Mouse (Mus musculus): ENCODE measurements around the gene Dnah2. TPM values are rescaled to one million over a fixed set of nuclear protein-coding genes. Genes with fewer than 3 reads are reported as not detected.

Gene Dnah2
- polyA plus RNA-seq, 1 experiment from 2014 or later: 2.7 TPM

DNA sequence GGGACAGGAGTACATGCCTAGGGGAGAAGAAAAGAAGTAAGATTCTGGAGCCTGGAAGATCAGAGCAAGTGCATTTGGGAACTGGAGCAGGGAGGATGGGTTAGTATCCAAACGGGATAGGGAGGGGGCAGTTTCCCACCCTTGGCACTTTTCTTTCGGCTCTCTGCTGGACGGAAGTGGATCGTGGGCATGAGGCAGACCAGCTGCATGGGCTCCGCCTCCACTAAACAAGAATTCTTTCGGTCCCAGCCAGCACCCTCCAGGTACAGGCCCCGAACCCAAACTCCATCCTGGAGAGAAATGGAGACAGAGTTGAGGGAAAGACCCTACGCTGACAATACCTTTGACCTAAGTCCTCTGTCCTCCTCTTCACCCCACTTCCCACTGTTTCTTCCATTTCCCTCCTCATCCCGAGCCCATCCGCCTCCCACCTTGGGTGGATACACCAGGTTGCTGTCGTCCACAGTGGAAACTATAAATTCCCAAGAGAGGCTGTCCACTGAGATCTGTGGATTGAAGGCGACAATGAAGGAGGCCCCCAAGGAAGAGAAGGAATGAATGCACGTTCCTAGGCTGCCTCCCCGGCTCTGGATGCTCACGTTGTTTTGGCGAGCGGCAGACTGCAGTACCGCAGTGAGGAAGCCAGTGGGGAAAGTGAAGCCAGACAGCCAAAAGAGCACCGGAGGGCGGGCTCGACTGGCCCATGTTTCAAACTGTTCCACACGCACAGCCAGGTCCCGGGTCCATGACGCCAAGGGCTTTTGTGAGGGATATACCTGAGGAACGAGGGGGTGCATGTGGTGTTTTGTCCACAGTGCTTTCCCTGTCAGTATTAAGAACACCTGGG lies 127.6 kb downstream of the Dnah2 start:
- H3K9ac ChIP-seq: peak overlapping the region; percentile 31

DNA sequence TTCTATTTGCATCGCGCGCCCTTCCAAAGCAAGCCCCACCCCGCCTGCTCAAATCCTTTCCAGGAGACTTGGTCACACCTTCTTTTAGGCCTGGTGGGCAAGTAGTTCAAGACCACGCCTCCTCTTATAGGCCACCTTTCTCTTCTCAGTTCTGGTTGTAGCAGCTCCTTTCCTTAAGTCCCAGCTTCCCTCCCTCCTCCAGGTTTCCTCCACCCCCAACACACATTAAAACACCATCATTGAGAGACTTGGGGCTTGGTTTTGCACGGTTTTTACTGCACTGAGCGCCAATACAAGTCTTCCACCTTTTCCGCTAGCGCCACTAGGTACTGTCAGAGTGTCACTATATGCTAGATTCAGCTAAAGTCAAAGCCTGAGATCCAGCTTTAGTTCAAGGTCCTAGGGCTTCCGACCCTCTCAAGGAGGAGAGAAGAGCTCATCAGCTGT lies 128.3 kb downstream of the Dnah2 start:
- Histone ChIP-seq H3K27ac (replicated peaks) (no peak overlapping the region), H3K36me3 (no peaks in the 10 kb centered on the region), H3K4me1 (replicated peaks) (peaks cover 48% of the 10 kb centered on the region), H3K27me3 (peaks cover 28% of the 10 kb centered on the region), H3K9ac (peak overlapping the region; percentile 64), H3K4me3 (peak overlapping the region; percentile 90), H3K4me2 (peak overlapping the region; percentile 96), H3K9me3 (no peaks in the 10 kb centered on the region)
- 10% methylated on average over 10 of the region's 10 CpGs for WGBS
- no peak for ATAC-seq (ENCODE audit: low read depth)

More for the DNA sequence above, 127.6 kb downstream of the Dnah2 start:
- Histone ChIP-seq H3K27ac (replicated peaks) (no peak overlapping the region), H3K4me3 (0 out of 2 replicates have a peak overlapping the region, but pooled peaks have one; percentile 90), H3K27me3 (peaks cover 28% of the 10 kb centered on the region), H3K4me2 (peak overlapping the region; percentile 96), H3K9me3 (no peaks in the 10 kb centered on the region), H3K4me1 (replicated peaks) (peaks cover 48% of the 10 kb centered on the region), H3K36me3 (no peaks in the 10 kb centered on the region)
- WGBS: 13% methylated on average over 25 of the region's 25 CpGs
- ATAC-seq (ENCODE audit: low read depth): no peak

DNA sequence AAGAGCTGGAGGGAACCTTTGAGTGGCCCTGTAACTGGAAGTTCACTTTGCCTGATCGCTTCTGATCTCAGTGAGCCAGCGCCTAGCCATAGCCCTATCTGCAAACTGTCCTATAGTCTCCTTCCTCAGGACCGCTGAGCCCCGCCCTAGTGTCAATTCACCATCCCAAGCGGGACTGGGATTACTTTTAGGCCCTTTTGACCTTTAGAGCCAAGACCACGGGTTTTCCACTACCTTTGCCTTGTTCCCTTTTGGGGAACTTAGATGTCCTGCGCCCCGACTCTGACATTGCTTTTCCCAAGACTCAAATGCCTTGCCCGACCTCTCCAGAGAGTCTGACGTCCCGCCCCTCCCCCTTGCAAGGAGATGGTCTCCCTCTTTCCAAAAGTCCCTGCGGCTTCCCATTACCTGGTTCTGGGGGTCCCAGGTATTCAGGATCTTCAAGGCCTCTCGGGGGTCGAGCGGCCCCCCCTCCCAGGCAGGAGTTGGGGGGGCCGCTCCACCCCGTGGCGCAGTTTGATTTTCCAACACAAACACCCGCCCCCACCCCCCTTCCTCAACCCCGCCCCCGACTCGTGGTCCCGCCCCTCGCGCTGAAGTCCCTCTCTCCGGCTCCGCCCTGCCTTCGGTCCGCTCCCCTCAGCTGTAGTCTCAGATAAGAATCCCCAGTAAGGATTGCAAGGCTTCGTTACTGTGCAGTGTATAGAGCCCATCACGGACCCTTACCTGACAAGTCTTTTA lies 128.9 kb downstream of the Dnah2 start:
- WGBS: under 1% methylated on average over 31 of the region's 31 CpGs
- no peaks in the 10 kb centered on the region for H3K36me3 ChIP-seq
- peaks cover 28% of the 10 kb centered on the region for H3K27me3 ChIP-seq
- peak overlapping the region; percentile 96 for H3K4me2 ChIP-seq
- H3K9me3 ChIP-seq: no peaks in the 10 kb centered on the region
- H3K4me3 ChIP-seq: peak overlapping the region; percentile 90
- H3K9ac ChIP-seq: peak overlapping the region; percentile 64
- no peak for ATAC-seq (ENCODE audit: low read depth)
- H3K27ac ChIP-seq (replicated peaks): peak overlapping the region; percentile 100
- peaks cover 50% of the 10 kb centered on the region for H3K4me1 ChIP-seq (replicated peaks)

DNA sequence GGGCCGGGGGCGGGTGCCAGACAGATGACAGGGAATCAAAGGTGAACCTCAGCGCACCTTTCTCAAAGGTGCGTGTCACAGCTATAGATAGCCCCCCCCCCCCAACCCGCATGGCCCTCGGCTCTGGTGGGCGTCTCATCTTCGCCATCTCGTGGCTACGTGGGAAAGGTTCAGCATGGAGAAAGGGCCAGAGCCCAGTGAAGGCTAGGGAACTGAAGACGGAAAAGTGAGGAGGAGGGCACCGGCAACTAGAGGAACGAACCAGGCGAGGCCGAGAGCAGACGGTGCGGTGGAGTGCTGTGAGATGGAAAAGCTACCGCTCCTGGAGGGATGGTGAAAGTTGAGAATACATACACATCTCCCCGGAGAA lies 129.5 kb downstream of the Dnah2 start:
- peak; percentile 1; the same call in 1 of the 2 replicates for ATAC-seq (ENCODE audit: low read depth)
- Histone ChIP-seq H3K27ac (replicated peaks) (peak overlapping the region; percentile 100), H3K9ac (peak overlapping the region; percentile 64), H3K4me2 (peak overlapping the region; percentile 96), H3K9me3 (no peaks in the 10 kb centered on the region), H3K36me3 (no peaks in the 10 kb centered on the region), H3K4me3 (peak overlapping the region; percentile 90), H3K4me1 (replicated peaks) (peaks cover 56% of the 10 kb centered on the region), H3K27me3 (peaks cover 28% of the 10 kb centered on the region)
- 0% methylated on average over 19 of the region's 19 CpGs for WGBS

DNA sequence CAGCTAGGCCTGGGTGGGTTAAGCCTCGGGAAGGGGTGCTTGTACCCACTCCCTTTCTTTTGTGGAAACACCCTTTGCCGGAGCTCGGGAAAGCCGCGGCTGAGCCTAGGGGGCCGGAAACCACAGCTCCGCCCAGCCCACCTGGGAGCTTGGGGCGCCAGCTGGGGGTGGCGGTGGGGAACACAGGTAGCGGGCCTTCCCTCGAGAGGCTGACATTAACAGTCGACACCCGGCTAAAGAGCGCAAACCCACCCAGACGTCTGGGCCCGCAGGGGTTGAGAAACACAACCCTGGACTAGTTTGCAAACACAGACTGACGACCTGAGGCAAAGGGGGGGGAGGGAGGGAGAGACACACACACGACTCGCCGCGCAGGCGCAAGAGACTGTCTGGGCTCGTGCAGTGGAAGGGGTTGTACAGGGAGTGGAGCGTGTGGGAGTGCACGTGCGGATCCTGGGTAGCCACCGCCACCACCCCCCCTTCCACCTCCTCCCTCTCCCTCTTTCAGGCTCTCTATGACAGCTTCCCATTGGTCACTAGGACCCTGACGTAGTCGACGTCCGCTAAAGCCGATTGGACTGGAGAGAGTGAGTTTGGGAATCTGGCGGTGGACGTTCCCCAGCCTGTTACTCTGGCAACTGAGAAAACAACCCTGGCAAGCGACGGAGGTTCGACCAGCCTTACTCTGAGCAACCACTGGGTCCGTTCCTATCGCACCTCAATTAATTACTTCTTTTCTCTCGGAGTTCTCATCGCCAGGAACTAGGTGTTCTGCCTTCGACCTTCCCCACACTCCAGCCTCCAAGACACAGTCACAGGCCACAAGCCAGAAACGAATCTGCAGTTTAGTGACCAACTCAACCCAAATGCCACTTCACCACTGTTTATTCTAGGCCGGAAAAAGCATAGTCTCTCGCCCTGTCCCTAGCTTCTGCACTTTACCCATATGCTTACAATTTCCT lies 130.1 kb downstream of the Dnah2 start:
- H3K4me1 ChIP-seq (replicated peaks): peaks cover 62% of the 10 kb centered on the region
- H3K36me3 ChIP-seq: no peaks in the 10 kb centered on the region
- peak overlapping the region; percentile 100 for H3K9ac ChIP-seq
- no peaks in the 10 kb centered on the region for H3K9me3 ChIP-seq
- peak overlapping the region; percentile 90 for H3K4me3 ChIP-seq
- ATAC-seq (ENCODE audit: low read depth): peak; percentile 91
- H3K4me2 ChIP-seq: peak overlapping the region; percentile 96
- H3K27ac ChIP-seq (replicated peaks): peak overlapping the region; percentile 100
- under 1% methylated on average over 45 of the region's 45 CpGs for WGBS
- H3K27me3 ChIP-seq: peaks cover 28% of the 10 kb centered on the region

DNA sequence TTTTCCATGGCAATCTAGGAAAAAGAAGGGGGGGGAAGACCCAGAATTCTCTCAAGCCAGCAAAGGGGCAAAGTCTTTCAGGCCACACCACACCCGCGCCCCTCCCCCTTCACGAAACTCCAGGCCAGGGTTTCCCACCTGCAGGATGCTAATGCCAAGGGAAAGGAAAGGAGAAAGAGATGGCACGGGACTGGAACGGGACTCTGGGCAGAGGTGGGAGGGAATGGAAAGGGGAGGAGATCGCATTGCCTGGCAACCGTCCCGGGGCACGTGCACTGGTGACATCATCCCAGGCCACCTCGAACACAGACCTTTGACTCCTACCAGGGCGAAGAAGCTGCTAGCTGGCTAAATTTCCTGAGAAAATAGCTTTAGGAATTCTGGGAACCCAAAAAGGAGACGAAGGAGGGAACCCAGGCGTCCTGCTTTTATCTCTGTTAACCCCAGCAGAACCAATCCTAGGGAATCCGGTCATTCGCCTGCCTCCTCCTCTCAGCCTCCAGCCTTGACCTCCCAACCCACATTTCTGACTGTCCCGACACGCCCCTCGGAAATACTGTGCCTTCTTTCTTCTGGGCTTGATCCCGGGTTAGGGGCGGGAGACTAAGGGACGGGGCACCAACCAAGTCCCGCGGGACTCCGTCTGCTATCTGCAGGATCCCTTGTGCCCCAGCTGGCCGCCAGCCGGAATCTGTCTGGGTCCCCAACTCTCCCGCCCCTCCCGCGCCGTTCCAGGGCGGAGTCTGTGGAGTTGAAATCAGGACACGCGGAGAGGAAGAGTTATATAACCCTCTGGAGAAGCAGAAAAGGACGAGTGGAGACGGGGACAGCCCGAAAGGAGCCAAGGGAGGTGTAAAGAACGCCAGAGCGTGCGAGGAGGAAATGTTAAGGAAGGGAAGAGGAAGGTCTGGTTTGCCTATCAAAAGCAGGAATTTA lies 131.2 kb downstream of the Dnah2 start:
- H3K4me2 ChIP-seq: peak overlapping the region; percentile 96
- H3K9ac ChIP-seq: peak overlapping the region; percentile 100
- H3K27me3 ChIP-seq: peaks cover 24% of the 10 kb centered on the region
- peak overlapping the region; percentile 100 for H3K27ac ChIP-seq (replicated peaks)
- no peaks in the 10 kb centered on the region for H3K9me3 ChIP-seq
- peaks cover 73% of the 10 kb centered on the region for H3K4me1 ChIP-seq (replicated peaks)
- peaks cover 8% of the 10 kb centered on the region for H3K36me3 ChIP-seq
- ATAC-seq (ENCODE audit: low read depth): peak; percentile 29
- H3K4me3 ChIP-seq: peak overlapping the region; percentile 90
- under 1% methylated on average over 39 of the region's 39 CpGs for WGBS

DNA sequence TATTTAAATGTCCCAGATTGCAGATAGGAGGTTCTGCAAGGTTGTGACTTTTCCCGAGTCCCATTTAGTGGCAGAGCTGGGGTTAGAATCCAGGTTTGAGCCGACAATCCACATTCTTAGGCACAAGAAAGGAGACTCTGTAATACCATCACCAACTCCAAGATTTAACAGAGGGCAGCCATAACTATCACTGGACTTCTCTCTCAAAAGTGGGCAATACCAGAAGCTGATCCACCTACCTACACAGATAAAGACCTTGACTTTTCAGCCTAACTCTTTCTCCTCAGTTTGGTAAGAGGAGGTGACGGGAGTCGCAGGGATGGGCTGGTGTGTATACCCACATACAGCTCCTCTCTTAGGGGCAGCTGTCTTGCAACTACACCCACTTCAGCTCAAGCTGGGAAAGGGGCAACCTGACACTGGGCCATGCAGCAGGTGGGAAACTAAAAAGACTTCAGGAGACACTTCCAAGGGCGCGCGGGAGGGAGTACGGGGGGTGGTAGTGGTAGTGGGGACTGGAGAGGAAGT lies 131.9 kb downstream of the Dnah2 start:
- Histone ChIP-seq H3K27me3 (peaks cover 17% of the 10 kb centered on the region), H3K4me2 (peak overlapping the region; percentile 96), H3K4me3 (peak overlapping the region; percentile 90), H3K9me3 (no peaks in the 10 kb centered on the region), H3K36me3 (peaks cover 14% of the 10 kb centered on the region), H3K9ac (peak overlapping the region; percentile 100), H3K4me1 (replicated peaks) (peaks cover 80% of the 10 kb centered on the region), H3K27ac (replicated peaks) (peak overlapping the region; percentile 100)
- ATAC-seq (ENCODE audit: low read depth): no peak
- WGBS: 4% methylated on average over 8 of the region's 8 CpGs

DNA sequence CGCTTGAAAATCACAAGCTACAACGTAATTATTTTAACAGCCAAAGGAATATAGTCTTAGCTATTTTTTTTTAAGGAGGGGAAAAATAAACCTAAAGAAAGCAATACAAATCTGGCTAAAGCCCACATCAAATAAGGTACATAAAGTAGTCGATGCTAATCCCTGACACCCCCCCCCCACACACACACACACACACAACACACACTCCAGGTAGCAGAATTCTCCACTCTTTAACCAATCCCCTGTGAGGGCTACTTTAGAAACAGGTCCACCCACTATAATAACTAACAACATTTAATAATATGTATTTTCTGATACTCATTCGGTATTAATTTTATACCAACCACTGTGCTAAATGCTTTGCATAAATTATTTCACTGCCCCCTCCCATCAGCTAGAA lies 132.4 kb downstream of the Dnah2 start:
- peak overlapping the region; percentile 100 for H3K27ac ChIP-seq (replicated peaks)
- H3K9me3 ChIP-seq: no peaks in the 10 kb centered on the region
- H3K4me1 ChIP-seq (replicated peaks): peaks cover 83% of the 10 kb centered on the region
- peak overlapping the region; percentile 90 for H3K4me3 ChIP-seq
- peaks cover 12% of the 10 kb centered on the region for H3K27me3 ChIP-seq
- H3K4me2 ChIP-seq: peak overlapping the region; percentile 96
- H3K9ac ChIP-seq: peak overlapping the region; percentile 100
- peaks cover 18% of the 10 kb centered on the region for H3K36me3 ChIP-seq
- WGBS: under 1% methylated on average over 4 of the region's 4 CpGs
- ATAC-seq (ENCODE audit: low read depth): no peak

DNA sequence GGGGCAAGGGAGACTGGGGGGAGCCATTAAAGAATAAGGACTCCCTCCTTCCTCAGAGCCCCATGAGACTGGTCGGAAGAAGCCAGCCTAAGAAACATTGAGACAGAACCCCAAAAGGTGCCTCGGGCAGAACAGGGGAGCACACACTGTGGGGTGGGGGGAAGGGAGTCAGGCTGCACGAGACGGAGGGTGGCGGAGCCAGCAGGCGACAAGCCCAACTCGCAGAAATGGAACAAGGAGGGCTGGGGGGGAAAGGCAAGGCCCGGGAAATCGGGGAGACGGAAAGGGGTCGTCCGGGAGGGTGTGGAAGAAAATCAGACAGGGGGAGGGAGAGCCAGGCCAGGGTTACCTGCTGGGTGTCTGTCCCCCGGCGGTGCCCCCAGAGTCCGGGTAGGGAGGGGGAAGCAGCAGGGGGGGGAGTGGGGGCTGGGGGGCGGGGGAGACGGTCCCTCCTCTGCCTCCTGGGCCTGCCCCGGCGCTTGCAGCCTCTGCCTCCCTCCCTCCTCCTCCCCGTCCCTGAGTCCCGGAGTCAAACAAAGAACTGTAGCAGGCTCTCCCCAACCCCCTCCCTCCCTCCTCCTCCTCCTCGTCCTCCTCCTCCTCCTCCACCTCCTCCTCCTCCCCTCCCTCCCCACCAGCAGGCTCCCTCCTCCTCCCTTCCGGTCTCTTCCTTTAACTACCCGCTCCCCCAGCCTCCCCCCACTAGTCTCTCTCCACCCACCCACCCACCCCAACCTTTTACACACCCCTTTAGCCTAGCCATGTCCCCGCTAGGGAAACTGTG lies 133.1 kb downstream of the Dnah2 start:
- WGBS: 0% methylated on average over 10 of the region's 25 CpGs
- peak overlapping the region; percentile 100 for H3K9ac ChIP-seq
- peak overlapping the region; percentile 96 for H3K4me2 ChIP-seq
- peak; percentile 16 for ATAC-seq (ENCODE audit: low read depth)
- peaks cover 18% of the 10 kb centered on the region for H3K36me3 ChIP-seq
- H3K27me3 ChIP-seq: peaks cover 5% of the 10 kb centered on the region
- H3K27ac ChIP-seq (replicated peaks): peak overlapping the region; percentile 100
- H3K4me3 ChIP-seq: peak overlapping the region; percentile 90
- H3K9me3 ChIP-seq: no peaks in the 10 kb centered on the region
- peaks cover 78% of the 10 kb centered on the region for H3K4me1 ChIP-seq (replicated peaks)

DNA sequence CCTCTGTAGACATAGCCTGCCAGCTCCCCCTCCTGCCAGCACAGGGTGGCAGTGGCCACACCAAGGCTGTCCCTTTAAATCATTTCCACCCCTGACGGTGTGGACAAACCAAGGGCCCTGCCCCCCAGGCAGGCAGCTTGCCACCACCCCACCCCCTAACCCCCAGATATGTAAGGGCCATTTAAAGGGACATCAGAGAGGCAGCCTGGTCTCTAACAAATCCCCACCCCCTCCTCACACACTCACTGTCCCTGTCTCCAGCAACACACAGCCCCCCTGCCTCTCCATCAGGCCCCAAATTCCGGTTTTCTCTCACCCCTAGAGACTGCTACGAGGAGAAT lies 133.6 kb downstream of the Dnah2 start:
- ATAC-seq (ENCODE audit: low read depth): peak; percentile 4; the same call in 1 of the 2 replicates
- peaks cover 18% of the 10 kb centered on the region for H3K36me3 ChIP-seq
- H3K9me3 ChIP-seq: no peaks in the 10 kb centered on the region
- H3K4me3 ChIP-seq: peak overlapping the region; percentile 90
- H3K27ac ChIP-seq (replicated peaks): peak overlapping the region; percentile 100
- H3K27me3 ChIP-seq: no peaks in the 10 kb centered on the region
- peak overlapping the region; percentile 100 for H3K9ac ChIP-seq
- 0% methylated on average over 3 of the region's 3 CpGs for WGBS
- peak overlapping the region; percentile 96 for H3K4me2 ChIP-seq
- H3K4me1 ChIP-seq (replicated peaks): peaks cover 75% of the 10 kb centered on the region

Data from neural tube, embryonic 13.5 days (tissue).